Mouse (Mus musculus) lung, postnatal 14 days (tissue): ENCODE measurements around the gene Smim4.

ENCODE experiments used
- DNase-seq: peaks from one replicate; pipeline ENCODE4 v3.0.0; 2021

Gene Smim4

DNA sequence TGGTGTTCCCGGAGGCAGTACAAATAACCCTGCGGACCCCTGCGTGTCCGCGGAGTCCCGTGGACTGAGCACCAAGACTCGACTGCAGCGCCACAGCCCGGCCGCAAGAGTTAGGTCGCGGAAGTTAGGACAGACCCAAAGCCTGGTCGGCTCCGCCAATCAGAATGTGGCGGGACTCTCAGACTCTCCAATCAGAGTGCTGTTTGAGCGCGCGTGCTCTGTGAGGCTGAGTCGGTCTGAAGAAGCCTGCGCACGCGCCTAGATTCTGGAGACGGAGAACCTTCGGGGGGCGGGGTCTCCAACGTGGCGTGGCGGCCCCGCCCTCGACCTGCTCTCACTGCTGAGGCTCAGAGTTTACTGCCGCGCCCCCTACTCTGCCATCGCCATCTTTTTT, at the start of gene Smim4:
TSS of gene Smim4 (minus strand) at position 131 of the 394 bp plus-strand sequence.
- peak; percentile 98 for DNase-seq

GRCm38 (mm10) chr14:31177715-31178114, 49.0 kb upstream of the Smim4 start:
- no peak for DNase-seq

- no peak for DNase-seq
Observed at GRCm38 (mm10) chr14:31177287-31177686, 48.5 kb upstream of the Smim4 start.

- DNase-seq, result no peak
Observed at GRCm38 (mm10) chr14:31173537-31173936, 44.8 kb upstream of the Smim4 start.

DNA sequence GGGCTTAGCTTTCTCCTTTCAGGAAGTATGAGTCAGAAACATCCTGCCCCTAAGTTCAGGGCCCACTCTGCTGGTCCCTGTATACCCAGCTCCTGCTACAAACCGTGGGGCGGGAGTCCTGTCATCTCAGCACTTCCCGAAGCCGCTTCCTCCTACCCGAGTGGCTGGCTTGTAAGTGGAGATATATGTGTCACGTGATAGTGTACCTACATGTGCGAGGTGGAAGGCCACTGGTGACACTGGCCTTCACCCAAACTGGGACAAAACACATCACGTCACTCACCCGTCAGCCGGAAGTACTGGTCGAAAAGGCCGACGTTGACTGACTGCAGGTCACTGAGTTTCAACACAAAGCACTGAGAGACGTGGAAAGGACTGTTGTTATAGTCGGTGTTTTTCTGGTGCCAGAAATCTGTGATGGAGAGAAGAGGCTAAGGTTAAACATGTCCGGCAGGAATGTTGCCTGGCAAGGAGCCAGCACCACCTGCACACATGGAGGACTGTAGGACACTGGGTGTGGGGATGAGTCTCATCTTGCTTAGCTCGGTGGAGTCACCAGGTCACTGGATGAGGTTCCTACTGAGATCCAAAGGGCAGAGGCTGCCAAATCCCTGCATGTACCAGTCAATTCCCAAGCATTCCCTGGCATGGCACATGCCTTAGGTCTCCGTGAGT, 44.2 kb upstream of the Smim4 start:
- no peak for DNase-seq

DNA sequence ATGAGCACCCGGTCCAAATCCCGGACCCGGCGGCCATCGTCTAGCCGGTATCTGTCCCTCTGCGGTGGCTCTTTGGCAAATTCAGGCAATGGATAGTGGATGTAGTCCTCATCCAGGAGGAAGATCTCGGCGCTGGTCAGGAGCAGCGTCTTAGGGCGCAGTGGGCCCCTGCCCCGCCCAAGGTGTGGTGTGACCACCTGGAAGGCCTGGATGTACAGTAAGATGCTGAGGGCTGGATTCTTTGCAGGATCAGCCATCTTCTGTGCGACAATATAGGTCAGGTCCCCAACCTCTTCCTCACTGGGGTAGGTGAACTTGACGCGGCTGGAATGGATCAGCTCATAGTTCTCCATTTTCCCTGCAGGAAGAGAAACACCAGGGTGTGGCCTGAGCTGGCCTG, 43.1 kb upstream of the Smim4 start:
- no peak for DNase-seq

DNA sequence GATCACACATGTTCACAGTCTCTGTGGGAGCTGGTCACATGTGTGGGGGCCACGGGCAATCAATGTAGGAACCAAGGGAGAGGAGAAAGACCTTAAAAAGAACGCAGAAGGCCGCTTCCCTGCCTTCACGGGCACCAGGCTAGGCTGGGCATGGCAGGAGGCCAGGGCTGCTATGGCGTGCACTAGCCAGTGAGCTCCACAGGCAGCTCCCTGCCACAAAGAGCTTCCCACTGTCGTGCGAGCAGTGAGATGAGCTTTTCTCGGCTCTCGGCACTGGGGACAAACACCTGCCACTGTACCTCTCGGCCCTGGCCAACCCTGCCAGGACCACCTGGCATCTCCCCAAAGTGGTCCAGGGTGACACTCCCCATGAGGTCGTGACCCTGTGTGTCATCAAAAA, 42.6 kb upstream of the Smim4 start:
- DNase-seq, result no peak

DNA sequence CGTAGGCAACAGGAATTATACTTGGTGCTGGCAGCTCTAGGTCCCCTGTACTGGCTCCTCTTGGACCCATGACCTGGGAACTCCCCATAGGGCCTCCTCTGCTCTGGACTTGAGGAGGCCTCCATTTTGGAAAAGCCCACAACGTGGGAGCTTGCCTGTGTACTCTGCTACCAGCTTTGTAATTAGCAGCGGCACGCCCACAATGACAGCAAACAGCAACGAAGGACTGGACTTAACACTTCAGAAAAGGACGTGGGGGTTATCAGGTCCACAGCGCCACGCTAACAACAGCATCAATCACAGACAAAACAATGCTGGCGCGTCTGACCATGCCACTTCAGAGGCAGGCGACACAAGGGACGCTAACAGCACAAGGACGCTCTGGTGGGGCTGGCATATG, 42.2 kb upstream of the Smim4 start:
- no peak for DNase-seq

DNA sequence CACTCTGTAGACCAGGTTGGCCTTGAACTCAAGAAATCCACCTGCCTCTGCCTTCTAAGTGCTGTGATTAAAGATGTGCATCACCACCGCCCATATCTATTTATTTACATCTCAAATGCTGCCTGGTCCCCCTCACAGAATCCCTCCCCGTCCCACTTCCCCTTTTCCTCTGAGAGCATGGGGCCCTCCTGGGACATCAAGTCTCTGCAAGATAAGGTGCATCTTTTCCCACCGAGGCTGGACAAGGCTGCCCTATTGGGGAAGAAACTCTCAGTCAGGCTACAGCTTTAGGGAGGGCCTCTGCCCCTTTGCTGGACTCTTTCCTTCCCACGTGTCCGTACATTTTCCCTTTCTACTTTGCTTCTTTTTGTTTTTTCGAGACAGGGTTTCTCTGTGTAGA, 40.8 kb upstream of the Smim4 start:
- DNase-seq, result no peak

- peak; percentile 59 for DNase-seq
Observed at GRCm38 (mm10) chr14:31168425-31168824, 39.7 kb upstream of the Smim4 start, which contains the start of gene Stab1. TSS of gene Stab1 (minus strand) at chr14:31168641.

GRCm38 (mm10) chr14:31166827-31167226, 38.1 kb upstream of the Smim4 start:
- no peak for DNase-seq

DNA sequence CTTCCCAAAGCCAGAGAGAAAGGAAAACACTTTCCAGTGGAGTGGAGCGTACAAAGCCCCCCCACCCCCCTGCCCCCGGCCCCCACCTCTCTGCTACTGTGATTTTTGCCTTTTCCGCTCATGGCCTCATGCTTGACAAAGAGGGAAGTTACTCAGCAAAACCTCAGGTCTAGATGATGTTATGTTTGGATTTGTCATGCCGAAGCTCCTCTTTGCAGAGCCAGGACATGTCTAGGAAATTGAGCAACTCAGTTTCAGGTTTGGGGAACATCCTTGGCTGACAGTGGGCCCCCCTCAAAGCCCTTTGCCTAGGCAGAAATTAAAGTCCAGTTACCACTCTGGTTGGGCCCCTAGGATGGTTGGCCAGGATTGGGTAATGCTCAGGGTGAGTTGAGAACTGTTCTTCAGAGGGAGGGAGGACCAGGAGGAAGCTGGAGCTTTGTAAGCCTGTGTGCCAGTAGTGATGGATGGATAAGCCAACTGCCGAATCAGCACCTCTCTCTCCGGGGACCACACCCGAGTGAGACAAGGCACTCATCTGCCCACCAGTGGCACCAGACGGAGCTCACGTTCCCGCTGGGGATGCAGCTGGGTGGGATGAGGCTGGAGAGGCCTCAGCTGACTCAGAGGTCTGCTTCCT, 37.4 kb upstream of the Smim4 start:
- peak; percentile 21 for DNase-seq

GRCm38 (mm10) chr14:31165458-31165857, 36.7 kb upstream of the Smim4 start:
- DNase-seq, result no peak

DNA sequence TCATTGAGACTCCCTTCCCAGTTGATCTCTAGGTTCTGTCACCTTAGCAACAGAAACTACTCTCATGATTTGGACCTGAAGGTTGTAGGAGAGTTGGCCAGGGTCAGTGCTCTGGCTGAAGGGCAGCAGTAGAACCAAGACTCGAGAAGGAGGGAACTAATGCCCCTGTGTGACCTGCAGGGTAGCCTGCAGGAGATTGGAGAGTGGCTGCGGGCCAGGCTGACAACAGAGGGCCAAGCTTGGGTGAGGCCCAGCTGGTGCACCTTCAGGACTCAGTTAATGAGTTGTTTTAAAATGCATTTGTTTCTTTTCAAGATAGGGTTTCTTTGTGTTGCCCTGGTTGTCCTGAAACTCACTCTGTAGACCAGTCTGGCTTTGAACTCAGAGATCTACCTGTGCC, 36.3 kb upstream of the Smim4 start:
- DNase-seq, result no peak

DNA sequence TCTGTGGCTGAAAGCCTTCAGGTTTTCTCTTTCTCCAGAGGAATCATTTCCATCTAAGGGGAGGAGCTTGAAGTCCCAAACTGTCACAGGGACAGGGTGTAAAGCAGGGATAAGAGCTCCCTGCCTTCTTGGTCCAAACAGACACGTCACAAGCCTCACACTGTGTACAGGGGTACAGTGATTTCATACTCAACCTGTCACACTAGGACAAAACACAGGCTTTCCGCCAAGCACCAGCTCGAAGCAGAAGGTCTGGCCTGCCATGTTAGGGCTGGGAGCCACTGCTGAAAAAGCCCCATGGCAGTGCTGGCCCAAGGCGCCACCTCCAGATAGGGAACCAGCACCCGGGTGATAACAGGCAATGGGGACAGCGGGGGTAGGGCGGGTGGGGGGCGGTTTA, 35.3 kb upstream of the Smim4 start:
- DNase-seq, result no peak

- DNase-seq, result no peak
Observed at GRCm38 (mm10) chr14:31161638-31162037, 32.9 kb upstream of the Smim4 start.

DNA sequence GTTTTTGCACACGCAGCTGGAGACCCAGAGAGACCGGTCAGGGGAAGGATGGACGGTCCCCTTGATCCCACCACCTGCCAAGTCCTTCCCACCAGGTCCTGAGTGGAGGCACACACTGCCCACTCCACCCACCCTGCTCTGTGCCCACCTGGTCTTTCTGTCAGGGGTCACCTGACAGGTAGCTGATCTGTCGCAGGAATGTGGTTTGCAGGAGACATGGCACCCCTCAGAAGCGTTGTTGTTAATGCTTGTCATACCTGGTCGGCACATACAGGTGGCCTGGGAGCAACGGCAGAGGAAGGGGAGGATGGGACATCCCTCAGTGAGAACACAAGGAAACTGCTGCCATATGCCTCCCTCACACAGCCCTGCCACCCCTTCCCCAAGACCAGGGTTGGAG, 32.4 kb upstream of the Smim4 start:
- DNase-seq, result no peak

DNA sequence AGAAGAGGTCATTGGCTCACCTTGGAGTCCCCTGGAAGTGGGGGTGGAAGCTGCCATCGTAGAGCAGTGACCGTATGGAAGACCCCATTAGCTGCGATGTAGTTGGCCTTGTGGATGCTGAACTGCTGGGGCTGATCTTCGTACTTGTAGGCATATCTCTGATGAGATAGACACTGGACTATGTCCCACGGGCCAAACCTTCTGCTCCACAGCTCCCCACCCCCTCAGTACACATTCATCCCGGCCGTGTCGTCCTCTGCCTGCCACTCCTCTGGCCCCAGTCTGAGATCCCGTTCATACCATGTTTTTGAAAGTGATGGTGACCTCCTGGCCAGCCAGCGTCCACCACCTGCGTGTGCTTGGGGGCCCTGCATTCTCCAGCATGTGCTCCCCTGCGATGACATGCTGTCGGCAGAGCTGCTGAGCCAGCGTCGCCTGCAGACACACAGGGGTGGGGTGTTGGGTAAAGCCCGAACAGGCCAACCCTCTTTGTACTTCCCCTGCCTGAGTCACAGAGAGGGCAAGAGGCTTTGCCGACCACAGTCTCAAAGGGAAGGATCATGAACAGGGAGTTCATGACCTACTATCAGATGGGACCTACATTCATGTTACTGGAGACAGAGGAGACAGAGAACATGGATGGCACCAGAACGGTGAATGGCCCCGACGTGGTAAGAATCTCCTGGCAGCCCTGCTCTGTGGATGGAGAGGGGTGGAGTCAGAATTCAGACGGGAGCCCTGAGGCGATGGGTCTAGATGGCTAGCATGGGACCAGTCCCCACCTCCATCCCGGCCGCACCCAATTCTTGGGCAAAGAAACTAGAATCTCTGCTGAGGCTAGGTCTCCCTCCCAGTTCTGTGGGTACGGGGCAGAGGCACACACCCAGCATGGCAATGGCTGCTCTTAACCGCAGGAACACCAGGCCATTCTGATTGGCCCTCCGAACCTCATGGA, 31.7 kb upstream of the Smim4 start:
- DNase-seq, result no peak

- DNase-seq, result no peak
Observed at GRCm38 (mm10) chr14:31145694-31146093, 16.9 kb upstream of the Smim4 start.

GRCm38 (mm10) chr14:31141011-31141410, 12.3 kb upstream of the Smim4 start:
- DNase-seq, result no peak

DNA sequence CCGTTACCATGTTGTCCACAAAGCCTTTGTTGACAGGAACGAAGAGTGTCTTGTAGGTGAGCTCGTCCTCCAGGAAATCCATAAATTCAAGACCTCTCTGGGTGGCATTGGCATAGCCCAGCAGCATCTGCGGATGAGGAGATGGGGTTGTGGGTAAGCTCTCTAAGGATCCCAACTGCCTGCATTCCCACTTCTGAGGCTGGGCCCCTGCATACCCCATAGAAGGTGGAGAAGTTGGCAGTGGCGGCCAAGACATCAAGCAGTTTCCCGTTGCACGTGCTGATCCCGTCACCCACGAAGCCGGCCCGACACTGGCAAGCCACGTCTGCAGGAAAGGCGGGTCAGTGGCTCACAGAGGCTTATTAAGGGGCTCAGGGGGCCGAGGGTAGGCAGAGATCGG, 11.4 kb upstream of the Smim4 start:
- DNase-seq, result no peak

- DNase-seq, result no peak
Observed at GRCm38 (mm10) chr14:31139666-31140065, 10.9 kb upstream of the Smim4 start.

GRCm38 (mm10) chr14:31138897-31139429, 10.2 kb upstream of the Smim4 start:
- peak; percentile 35 for DNase-seq
